Mouse (Mus musculus) heart, embryonic 11.5 days (tissue): Measurements from ENCODE around the gene Gm47791. TPM values are rescaled to one million over a fixed set of nuclear protein-coding genes. Genes with fewer than 3 reads are reported as not detected.

Source experiments
- ATAC-seq: fragments of 200-750 bp; cut with Nextera tagmentation; replicated peaks from 2 replicates; pipeline ENCODE4 v1.8.0; 2017; ENCODE audit warnings: moderate library complexity; ENCODE audit not compliant: insufficient number of reproducible peaks, low FRiP score, low TSS enrichment
- H3K27ac ChIP-seq: fragments of 300-500 bp; sonication (generic); 2 replicates; pipeline ENCODE4 v1.5.1; 2014; ENCODE audit warnings: mild to moderate bottlenecking, low read depth, low read length
- H3K27me3 ChIP-seq: fragments of 300-500 bp; sonication (generic); 2 replicates; pipeline ENCODE4 v1.6.1; 2014; ENCODE audit warnings: mild to moderate bottlenecking, low read length, mixed read lengths; ENCODE audit not compliant: control insufficient read depth, insufficient read depth
- H3K36me3 ChIP-seq: fragments of 300-500 bp; sonication (generic); 2 replicates; pipeline ENCODE4 v1.6.1; 2014; ENCODE audit warnings: mild to moderate bottlenecking, low read length, moderate library complexity, mixed read lengths; ENCODE audit not compliant: control insufficient read depth, insufficient read depth
- H3K4me1 ChIP-seq: fragments of 300-500 bp; sonication (generic); 2 replicates; pipeline ENCODE4 v1.6.1; 2014; ENCODE audit warnings: low read length; ENCODE audit not compliant: control insufficient read depth, insufficient read depth
- H3K4me2 ChIP-seq: fragments of 300-500 bp; sonication (generic); 2 replicates; pipeline ENCODE4 v1.6.1; 2014; ENCODE audit warnings: mild to moderate bottlenecking, moderate library complexity
- H3K4me3 ChIP-seq: fragments of 300-500 bp; sonication (generic); 2 replicates; pipeline ENCODE4 v1.5.1; 2014; ENCODE audit warnings: low read depth, low read length
- H3K9ac ChIP-seq: fragments of 300-500 bp; sonication (generic); 2 replicates; pipeline ENCODE4 v1.6.1; 2014; ENCODE audit warnings: mild to moderate bottlenecking, low read depth, low read length, moderate library complexity
- H3K9me3 ChIP-seq: fragments of 300-500 bp; sonication (generic); replicated peaks from 2 replicates; pipeline ENCODE4 v1.6.1; 2016; ENCODE audit warnings: low read length; ENCODE audit not compliant: control insufficient read depth
- WGBS: fragments of 180-500 bp; shearing (Covaris S2); extraction: QIAGEN DNeasy Blood & Tissue Kit; methylation state at CpG from one replicate; pipeline ENCODE4 v1.1.7; 2014; ENCODE audit not compliant: insufficient replicate concordance; 5-methylcytosine and 5-hydroxymethylcytosine counted together
- polyA plus RNA-seq: library from polyadenylated mRNA; unstranded; fragments of >200 nt; fragmentation: Nextera tagmentation; extraction: Ambion mirVana; gene quantifications from 2 replicates; pipeline ENCODE4 v1.2.1, GENCODE M21; 2014

Gm47791 gene
- polyA plus RNA-seq, 1 experiment from 2014 or later = not detected

GRCm38 (mm10) chr1:82779388-82779966, 8.4 kb upstream of the Gm47791 start:
- H3K27me3 ChIP-seq = no peaks in the 10 kb centered on the region
- H3K4me1 ChIP-seq = no peaks in the 10 kb centered on the region
- H3K27ac ChIP-seq = no peak overlapping the region
- no peaks in the 10 kb centered on the region for H3K36me3 ChIP-seq
- H3K9ac ChIP-seq = no peak overlapping the region
- H3K4me3 ChIP-seq = no peak overlapping the region
- H3K4me2 ChIP-seq = no peak overlapping the region
- no peak for ATAC-seq
- H3K9me3 ChIP-seq = no peaks in the 10 kb centered on the region
- WGBS = 78% methylated on average over 6 of the region's 6 CpGs

DNA sequence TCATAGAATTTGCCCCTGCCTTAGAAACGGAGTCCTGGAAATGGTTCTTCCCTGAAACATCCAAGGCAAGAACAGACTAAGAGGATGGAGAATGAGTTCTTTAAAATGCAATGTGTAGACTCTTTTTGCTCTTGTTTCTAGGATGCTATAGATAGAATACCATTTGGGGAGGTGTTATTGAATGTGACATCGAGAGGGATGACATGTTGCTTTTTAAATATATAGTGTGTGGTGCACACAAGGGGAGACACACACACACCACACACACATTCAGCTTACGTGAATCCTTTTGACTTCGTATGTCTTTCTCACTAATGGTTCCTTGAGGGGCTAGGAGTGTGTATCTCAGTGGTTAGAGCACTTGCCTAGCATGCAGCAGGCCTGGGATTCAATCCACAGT, 4.2 kb upstream of the Gm47791 start:
- Histone ChIP-seq H3K4me1 (no peaks in the 10 kb centered on the region; the same call in 1 of the 2 replicates), H3K27me3 (no peaks in the 10 kb centered on the region), H3K9ac (no peak overlapping the region), H3K4me2 (no peak overlapping the region), H3K27ac (no peak overlapping the region), H3K4me3 (no peak overlapping the region), H3K9me3 (no peaks in the 10 kb centered on the region), H3K36me3 (no peaks in the 10 kb centered on the region)
- 82% methylated on average over 4 of the region's 4 CpGs for WGBS
- ATAC-seq = no peak

DNA sequence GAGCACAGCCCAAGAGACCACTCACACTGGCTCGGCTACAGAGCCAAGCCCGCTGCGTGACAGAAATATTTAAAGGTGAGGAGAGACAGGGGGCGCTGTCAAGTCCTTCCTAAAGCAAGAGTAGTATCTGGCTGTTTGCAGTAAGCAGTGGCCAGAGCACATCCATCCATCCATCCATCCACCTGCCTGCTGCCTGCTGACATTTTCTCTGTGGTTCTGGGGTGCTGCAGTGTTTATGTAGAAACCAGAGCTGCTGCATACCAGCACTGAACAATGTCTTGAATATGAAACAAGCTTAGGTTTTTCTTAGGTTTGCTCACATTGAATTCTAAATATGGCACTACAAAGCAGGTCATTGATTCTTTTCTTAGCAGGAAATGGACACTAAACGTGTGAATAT, 2.2 kb upstream of the Gm47791 start:
- Histone ChIP-seq H3K9ac (no peak overlapping the region), H3K4me2 (no peak overlapping the region), H3K36me3 (no peaks in the 10 kb centered on the region), H3K4me1 (no peaks in the 10 kb centered on the region; the same call in 1 of the 2 replicates), H3K4me3 (no peak overlapping the region), H3K27ac (no peak overlapping the region), H3K27me3 (no peaks in the 10 kb centered on the region), H3K9me3 (no peaks in the 10 kb centered on the region)
- no peak for ATAC-seq
- WGBS = 64% methylated on average over 5 of the region's 5 CpGs

DNA sequence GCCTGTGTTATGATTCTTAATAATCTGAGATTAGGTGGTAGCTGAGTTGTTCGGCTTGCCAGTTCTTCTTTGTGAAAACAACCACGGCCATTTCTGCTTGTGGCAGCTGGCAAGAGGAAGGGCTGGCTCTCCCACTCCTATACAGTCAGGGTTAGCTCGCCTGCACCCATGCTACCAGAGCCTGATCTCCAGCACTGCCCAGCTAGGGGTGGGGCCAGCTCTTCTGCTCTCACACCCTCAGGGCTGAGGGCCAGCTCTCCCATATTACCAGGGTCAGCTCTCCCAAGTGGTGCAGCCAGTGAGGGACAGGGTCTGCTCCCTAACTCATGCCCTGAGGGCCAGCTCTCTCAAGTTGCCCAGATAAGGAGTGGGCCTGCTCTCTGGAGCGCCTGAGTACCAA, 1.4 kb upstream of the Gm47791 start:
- Histone ChIP-seq H3K27ac (no peak overlapping the region), H3K4me2 (no peak overlapping the region), H3K9me3 (no peaks in the 10 kb centered on the region), H3K4me3 (no peak overlapping the region), H3K9ac (no peak overlapping the region), H3K36me3 (no peaks in the 10 kb centered on the region), H3K27me3 (no peaks in the 10 kb centered on the region), H3K4me1 (no peaks in the 10 kb centered on the region; the same call in 1 of the 2 replicates)
- WGBS = 77% methylated on average over 4 of the region's 4 CpGs
- no peak; the same call in 1 of the 2 replicates for ATAC-seq

- H3K27me3 ChIP-seq = no peaks in the 10 kb centered on the region
- no peak within 1 kb of the TSS for H3K9ac ChIP-seq
- H3K4me3 ChIP-seq = no peak within 1 kb of the TSS
- WGBS = 59% methylated on average over 5 of the region's 5 CpGs
- H3K4me2 ChIP-seq = no peak within 1 kb of the TSS
- no peak for ATAC-seq
- no peaks in the 10 kb centered on the region; the same call in 1 of the 2 replicates for H3K4me1 ChIP-seq
- no peaks in the 10 kb centered on the region for H3K36me3 ChIP-seq
- H3K27ac ChIP-seq = no peak within 1 kb of the TSS
- H3K9me3 ChIP-seq = no peaks in the 10 kb centered on the region
Observed at GRCm38 (mm10) chr1:82768269-82768668, 2.8 kb downstream of the Gm47791 start, which contains the start of gene Tm4sf20. Gene Tm4sf20, minus strand, starts transcription at chr1:82768461.

- Histone ChIP-seq H3K9me3 (no peaks in the 10 kb centered on the region), H3K4me2 (no peak overlapping the region), H3K27me3 (no peaks in the 10 kb centered on the region), H3K9ac (no peak overlapping the region), H3K4me1 (no peaks in the 10 kb centered on the region), H3K4me3 (no peak overlapping the region), H3K27ac (no peak overlapping the region), H3K36me3 (0 out of 2 replicates have a peak, but pooled peaks cover 2% of the 10 kb centered on the region)
- ATAC-seq = no peak
- 52% methylated on average over 4 of the region's 4 CpGs for WGBS
Observed at GRCm38 (mm10) chr1:82766641-82767040, 4.4 kb downstream of the Gm47791 start.

- 43% methylated on average over 1 of the region's 1 CpGs for WGBS
Observed at GRCm38 (mm10) chr1:82766227-82766626, 4.8 kb downstream of the Gm47791 start.

GRCm38 (mm10) chr1:82762274-82762673, 8.8 kb downstream of the Gm47791 start:
- no peak overlapping the region for H3K9ac ChIP-seq
- no peaks in the 10 kb centered on the region for H3K4me1 ChIP-seq
- no peak overlapping the region for H3K4me2 ChIP-seq
- no peak overlapping the region for H3K27ac ChIP-seq
- no peaks in the 10 kb centered on the region for H3K27me3 ChIP-seq
- no peak overlapping the region for H3K4me3 ChIP-seq
- H3K36me3 ChIP-seq = peaks cover 5% of the 10 kb centered on the region; the same call in 1 of the 2 replicates
- no peak for ATAC-seq
- H3K9me3 ChIP-seq = no peaks in the 10 kb centered on the region
- WGBS = 82% methylated on average over 1 of the region's 1 CpGs

More at GRCm38 (mm10) chr1:82766227-82766626, 4.8 kb downstream of the Gm47791 start:
- no peak overlapping the region for H3K9ac ChIP-seq
- H3K4me3 ChIP-seq = no peak overlapping the region
- H3K9me3 ChIP-seq = no peaks in the 10 kb centered on the region
- no peak overlapping the region for H3K4me2 ChIP-seq
- no peak for ATAC-seq
- H3K27me3 ChIP-seq = no peaks in the 10 kb centered on the region
- H3K36me3 ChIP-seq = 0 out of 2 replicates have a peak, but pooled peaks cover 2% of the 10 kb centered on the region
- H3K4me1 ChIP-seq = no peaks in the 10 kb centered on the region
- no peak overlapping the region for H3K27ac ChIP-seq
